Mouse (Mus musculus): ENCODE data around the gene Crip1.

DNA sequence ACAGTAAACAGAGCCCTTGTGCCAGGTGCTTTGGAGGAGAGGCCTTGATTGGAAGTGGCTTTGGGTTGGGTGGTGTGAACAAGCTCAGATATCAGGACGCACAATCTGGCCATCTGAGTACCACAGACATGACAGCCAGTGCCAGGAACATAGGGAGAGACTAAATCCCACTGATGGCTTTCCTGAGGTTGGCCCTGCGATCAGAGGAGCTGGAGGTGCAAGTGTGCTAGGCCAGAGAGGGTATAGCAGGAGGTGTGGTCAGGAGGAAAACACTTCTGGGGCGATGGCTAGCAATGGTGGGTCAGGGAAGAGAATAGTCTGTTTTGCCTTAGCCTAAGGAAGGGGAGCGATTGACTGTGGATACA, 40.9 kb downstream of the Crip1 start:
- no peak for TF ChIP-seq GATA1 (IDR thresholded peaks at IDR 0.05; ENCODE audit: borderline replicate concordance, low read length)
- no peak for TF ChIP-seq CTCF (IDR thresholded peaks at IDR 0.05; ENCODE audit: low read depth, low read length)
- no peak for TF ChIP-seq POLR2AphosphoS5 (IDR thresholded peaks at IDR 0.05; ENCODE audit: insufficient replicate concordance, low read depth, low read length)
- TF ChIP-seq TAL1 (conservative IDR thresholded peaks at IDR 0.05; ENCODE audit: low read depth, low read length) = no peak
- no peak for TF ChIP-seq GATA2 (IDR thresholded peaks at IDR 0.05; ENCODE audit: borderline replicate concordance, low read depth, low read length)
